Mouse (Mus musculus): ENCODE data around the gene Prr18.
"Not testable (repeated sequence)": the region's sequence is repeated elsewhere in the genome, so short reads cannot be mapped to it uniquely, and the experiment has no call there.

Prr18 gene

GRCm38 (mm10) chr17:8337159-8337558 is at the start of gene Prr18:
Prr18 (plus strand) TSS chr17:8337459.
- DNase-seq, result not testable (repeated sequence)

GRCm38 (mm10) chr17:8289993-8290679 is 47.1 kb upstream of the Prr18 start:
- DNase-seq, result no peak

- DNase-seq, result no peak
Observed at GRCm38 (mm10) chr17:8290736-8291135, 46.5 kb upstream of the Prr18 start.

- DNase-seq, result no peak
Observed at GRCm38 (mm10) chr17:8295825-8296224, 41.4 kb upstream of the Prr18 start.

GRCm38 (mm10) chr17:8296313-8296844 is 40.9 kb upstream of the Prr18 start:
- DNase-seq, result no peak

GRCm38 (mm10) chr17:8297746-8298145 is 39.5 kb upstream of the Prr18 start:
- DNase-seq, result no peak

GRCm38 (mm10) chr17:8298281-8298680 is 39.0 kb upstream of the Prr18 start:
- no peak for DNase-seq

GRCm38 (mm10) chr17:8299524-8299923 is 37.7 kb upstream of the Prr18 start:
- no peak for DNase-seq

GRCm38 (mm10) chr17:8301515-8301914 is 35.7 kb upstream of the Prr18 start:
- DNase-seq, result no peak

GRCm38 (mm10) chr17:8302772-8303438 is 34.4 kb upstream of the Prr18 start:
- no peak for DNase-seq

GRCm38 (mm10) chr17:8303671-8304070 is 33.6 kb upstream of the Prr18 start:
- DNase-seq, result no peak

GRCm38 (mm10) chr17:8305801-8306200 is 31.5 kb upstream of the Prr18 start:
- peak in 1 of 2 experiments; percentile 44 for DNase-seq

GRCm38 (mm10) chr17:8310838-8311614 is 26.2 kb upstream of the Prr18 start, which contains the start of gene Sft2d1:
Sft2d1 (plus strand) TSS chr17:8311102.
- DNase-seq, result peak; percentile 97 to 98

- no peak for DNase-seq
Observed at GRCm38 (mm10) chr17:8311751-8312150, 25.5 kb upstream of the Prr18 start.

- no peak for DNase-seq
Observed at GRCm38 (mm10) chr17:8313976-8314375, 23.3 kb upstream of the Prr18 start.

GRCm38 (mm10) chr17:8316251-8316650 is 21.0 kb upstream of the Prr18 start:
- peak in 1 of 2 experiments; percentile 20 for DNase-seq

- not testable (repeated sequence) for DNase-seq
Observed at GRCm38 (mm10) chr17:8326877-8327276, 10.4 kb upstream of the Prr18 start.

GRCm38 (mm10) chr17:8328511-8329174 is 8.6 kb upstream of the Prr18 start:
- DNase-seq, result no peak

GRCm38 (mm10) chr17:8330602-8331001 is 6.7 kb upstream of the Prr18 start:
- DNase-seq, result no peak

GRCm38 (mm10) chr17:8339666-8340374 is 2.6 kb downstream of the Prr18 start:
- DNase-seq, result no peak

- DNase-seq, result peak; percentile 41 to 57
Observed at GRCm38 (mm10) chr17:8340407-8341359, 3.4 kb downstream of the Prr18 start.

All from kidney, postnatal 4 days (tissue).